Mouse (Mus musculus) midbrain, embryonic 12.5 days (tissue): ENCODE results near the gene Lama2. TPM values are rescaled to one million over a fixed set of nuclear protein-coding genes. Genes with fewer than 3 reads are reported as not detected.
A peak's percentile ranks its signal among the peaks of the same experiment; 100 is the strongest.

Experiments used
- ATAC-seq: fragments of 200-750 bp; cut with Nextera tagmentation; 2 replicates; pipeline ENCODE4 v1.8.0; 2017; ENCODE audit warnings: low read depth, moderate TSS enrichment, moderate library complexity; ENCODE audit not compliant: low FRiP score
- H3K27ac ChIP-seq: fragments of 300-500 bp; sonication (generic); replicated peaks from 2 replicates; pipeline ENCODE4 v1.5.1; 2016; ENCODE audit warnings: mild to moderate bottlenecking
- H3K27me3 ChIP-seq: fragments of 300-500 bp; sonication (generic); 2 replicates; pipeline ENCODE4 v1.6.1; 2016; ENCODE audit warnings: mild to moderate bottlenecking
- H3K36me3 ChIP-seq: fragments of 300-500 bp; sonication (generic); 2 replicates; pipeline ENCODE4 v1.6.1; 2016
- H3K4me1 ChIP-seq: fragments of 300-500 bp; sonication (generic); 2 replicates; pipeline ENCODE4 v1.6.1; 2016
- H3K4me2 ChIP-seq: fragments of 300-500 bp; sonication (generic); replicated peaks from 2 replicates; pipeline ENCODE4 v1.6.1; 2016; ENCODE audit warnings: mild to moderate bottlenecking, moderate library complexity
- H3K4me3 ChIP-seq: fragments of 300-500 bp; sonication (generic); 2 replicates; pipeline ENCODE4 v1.5.1; 2016; ENCODE audit warnings: mild to moderate bottlenecking
- H3K9ac ChIP-seq: fragments of 300-500 bp; sonication (generic); replicated peaks from 2 replicates; pipeline ENCODE4 v1.6.1; 2016; ENCODE audit warnings: mild to moderate bottlenecking, moderate library complexity
- H3K9me3 ChIP-seq: fragments of 300-500 bp; sonication (generic); 2 replicates; pipeline ENCODE4 v1.6.1; 2016; ENCODE audit warnings: mild to moderate bottlenecking
- WGBS: fragments of 180-500 bp; shearing (Covaris S2); methylation state at CpG from one replicate; pipeline ENCODE4 v1.1.7; 2016; 5-methylcytosine and 5-hydroxymethylcytosine counted together
- polyA plus RNA-seq: library from polyadenylated mRNA; unstranded; fragments of >200 nt; fragmentation: Nextera tagmentation; extraction: Ambion mirVana; gene quantifications from 2 replicates; pipeline ENCODE4 v1.2.1, GENCODE M21; 2016

The Lama2 gene
- polyA plus RNA-seq, 1 experiment from 2014 or later, result 11.4 TPM

- no peaks in the 10 kb centered on the region for H3K27me3 ChIP-seq
- 100% methylated on average over 1 of the region's 1 CpGs for WGBS
- H3K4me1 ChIP-seq, result no peaks in the 10 kb centered on the region
- H3K4me3 ChIP-seq, result no peak overlapping the region
- H3K9me3 ChIP-seq, result no peaks in the 10 kb centered on the region
- H3K27ac ChIP-seq, result no peak overlapping the region
- no peak for ATAC-seq
- H3K9ac ChIP-seq, result no peak overlapping the region
- no peak overlapping the region for H3K4me2 ChIP-seq
- H3K36me3 ChIP-seq, result no peaks in the 10 kb centered on the region
These were observed 483.8 kb downstream of the Lama2 start for GRCm38 (mm10) chr10:27135768-27136167.

DNA sequence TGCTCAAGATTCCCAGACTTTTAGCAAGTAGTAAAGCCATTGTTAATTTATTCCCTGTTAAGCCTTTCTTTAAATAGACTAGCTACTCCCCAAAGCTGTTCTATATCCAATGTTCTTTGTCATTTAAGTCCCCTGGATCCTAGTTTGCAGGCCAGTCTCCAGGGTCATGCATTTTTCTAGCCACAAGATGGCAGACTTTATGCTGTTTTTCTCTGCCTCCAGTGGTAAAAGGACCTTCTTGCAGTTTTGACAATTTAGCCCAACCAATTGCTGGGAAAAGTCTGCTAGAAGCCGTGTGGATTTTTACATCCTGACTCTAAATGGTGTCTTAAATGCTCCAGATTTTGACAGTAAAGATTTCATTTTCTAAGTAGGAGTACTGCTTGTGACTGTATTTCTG is 486.4 kb downstream of the Lama2 start:
- Histone ChIP-seq H3K9me3 (no peaks in the 10 kb centered on the region), H3K4me2 (no peak overlapping the region), H3K27me3 (no peaks in the 10 kb centered on the region), H3K4me3 (no peak overlapping the region), H3K4me1 (no peaks in the 10 kb centered on the region), H3K27ac (no peak overlapping the region), H3K9ac (no peak overlapping the region), H3K36me3 (no peaks in the 10 kb centered on the region)
- ATAC-seq, result peak; percentile 79
- 15% methylated on average over 1 of the region's 1 CpGs for WGBS

DNA sequence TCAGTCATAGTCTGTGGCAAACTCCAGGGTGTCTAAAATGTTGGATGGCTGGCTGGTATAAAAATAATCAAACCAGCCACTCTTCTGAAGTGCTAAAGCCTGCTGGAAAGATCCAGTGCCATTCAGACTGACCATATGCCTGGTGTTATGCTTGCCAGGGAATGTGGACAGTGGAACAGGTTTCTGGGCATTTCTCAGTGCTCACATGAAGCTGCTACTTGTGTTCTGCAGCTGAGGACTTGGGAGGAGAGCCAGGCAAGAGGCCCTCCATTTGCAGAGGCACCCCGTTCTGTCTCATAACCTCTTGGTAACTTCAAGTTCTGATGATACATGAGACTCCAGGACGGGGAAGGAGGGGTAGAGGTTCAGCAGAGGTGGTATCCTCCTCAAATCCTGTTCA is 492.1 kb downstream of the Lama2 start:
- Histone ChIP-seq H3K4me3 (no peak overlapping the region), H3K27ac (no peak overlapping the region), H3K4me1 (no peaks in the 10 kb centered on the region), H3K9ac (no peak overlapping the region), H3K9me3 (no peaks in the 10 kb centered on the region), H3K36me3 (no peaks in the 10 kb centered on the region), H3K27me3 (no peaks in the 10 kb centered on the region), H3K4me2 (no peak overlapping the region)
- ATAC-seq, result no peak
- 86% methylated on average over 2 of the region's 2 CpGs for WGBS

GRCm38 (mm10) chr10:27123763-27124162 is 495.8 kb downstream of the Lama2 start:
- Histone ChIP-seq H3K27ac (no peak overlapping the region), H3K9ac (no peak overlapping the region), H3K27me3 (no peaks in the 10 kb centered on the region), H3K4me2 (no peak overlapping the region), H3K4me1 (no peaks in the 10 kb centered on the region), H3K9me3 (no peaks in the 10 kb centered on the region), H3K36me3 (no peaks in the 10 kb centered on the region), H3K4me3 (no peak overlapping the region)
- ATAC-seq, result no peak
- WGBS, result 87% methylated on average over 5 of the region's 5 CpGs

GRCm38 (mm10) chr10:27117815-27118214 is 501.7 kb downstream of the Lama2 start:
- Histone ChIP-seq H3K36me3 (no peaks in the 10 kb centered on the region), H3K4me2 (no peak overlapping the region), H3K27me3 (no peaks in the 10 kb centered on the region), H3K4me3 (no peak overlapping the region), H3K4me1 (no peaks in the 10 kb centered on the region), H3K9me3 (no peaks in the 10 kb centered on the region), H3K27ac (no peak overlapping the region), H3K9ac (no peak overlapping the region)
- no peak for ATAC-seq
- WGBS, result 93% methylated on average over 3 of the region's 3 CpGs

GRCm38 (mm10) chr10:27116938-27117647 is 502.5 kb downstream of the Lama2 start:
- ATAC-seq, result no peak
- WGBS, result 89% methylated on average over 2 of the region's 2 CpGs

DNA sequence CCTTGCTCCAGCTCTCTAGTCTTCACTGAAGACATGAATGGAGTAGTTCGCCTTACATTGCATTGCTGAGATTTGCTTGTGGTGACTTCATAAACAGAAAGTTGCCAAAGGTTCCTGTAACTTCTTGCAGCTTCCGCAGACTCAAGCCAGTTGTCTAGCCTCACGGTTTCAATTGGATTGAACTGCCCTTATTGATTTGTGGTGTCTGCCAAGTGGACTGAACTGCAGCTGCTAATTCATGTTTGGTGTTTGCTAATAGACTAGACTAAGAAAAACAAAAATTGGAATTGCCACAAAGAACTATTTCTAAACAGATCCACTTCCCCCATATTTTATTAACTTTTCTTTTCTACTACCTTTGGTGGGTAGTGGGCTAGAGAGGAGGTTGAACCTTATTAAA is 505.4 kb downstream of the Lama2 start:
- WGBS, result 94% methylated on average over 3 of the region's 3 CpGs
- Histone ChIP-seq H3K27ac (no peak overlapping the region), H3K9ac (no peak overlapping the region), H3K36me3 (no peaks in the 10 kb centered on the region), H3K9me3 (no peaks in the 10 kb centered on the region), H3K27me3 (no peaks in the 10 kb centered on the region), H3K4me2 (no peak overlapping the region), H3K4me1 (no peaks in the 10 kb centered on the region), H3K4me3 (no peak overlapping the region)
- no peak for ATAC-seq

More at GRCm38 (mm10) chr10:27116938-27117647, 502.5 kb downstream of the Lama2 start:
- no peaks in the 10 kb centered on the region for H3K27me3 ChIP-seq
- no peak overlapping the region for H3K9ac ChIP-seq
- no peak overlapping the region for H3K4me2 ChIP-seq
- no peak overlapping the region for H3K27ac ChIP-seq
- H3K36me3 ChIP-seq, result no peaks in the 10 kb centered on the region
- H3K4me3 ChIP-seq, result no peak overlapping the region
- no peaks in the 10 kb centered on the region for H3K4me1 ChIP-seq
- no peaks in the 10 kb centered on the region for H3K9me3 ChIP-seq

DNA sequence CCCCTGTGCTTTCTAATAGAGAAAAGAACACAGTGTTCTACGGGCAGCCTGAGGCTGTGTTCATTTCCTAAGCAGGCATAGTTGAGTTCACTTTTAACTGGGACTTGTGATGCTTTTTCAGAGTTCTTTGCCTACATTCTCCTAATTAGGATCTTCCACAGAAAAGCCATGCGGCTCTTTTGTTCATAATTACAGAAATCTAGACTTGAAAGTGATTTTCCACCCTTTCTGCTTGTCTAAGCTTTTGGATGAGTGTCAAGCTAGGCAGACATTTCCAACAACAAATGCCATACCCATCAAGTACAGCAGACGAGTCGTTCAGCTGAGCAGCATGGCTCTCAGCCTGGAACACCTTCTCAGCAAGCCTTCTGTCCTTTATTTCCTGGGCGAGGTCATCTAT is 515.7 kb downstream of the Lama2 start:
- Histone ChIP-seq H3K4me1 (no peaks in the 10 kb centered on the region), H3K4me2 (no peak overlapping the region), H3K9ac (no peak overlapping the region), H3K27ac (no peak overlapping the region), H3K27me3 (no peaks in the 10 kb centered on the region), H3K36me3 (no peaks in the 10 kb centered on the region), H3K4me3 (no peak overlapping the region), H3K9me3 (no peaks in the 10 kb centered on the region)
- 82% methylated on average over 5 of the region's 5 CpGs for WGBS
- no peak for ATAC-seq

GRCm38 (mm10) chr10:27101800-27102353 is 517.7 kb downstream of the Lama2 start:
- ATAC-seq, result no peak
- Histone ChIP-seq H3K4me3 (no peak overlapping the region), H3K4me1 (no peaks in the 10 kb centered on the region), H3K4me2 (no peak overlapping the region), H3K36me3 (no peaks in the 10 kb centered on the region), H3K9me3 (no peaks in the 10 kb centered on the region), H3K9ac (no peak overlapping the region), H3K27ac (no peak overlapping the region), H3K27me3 (no peaks in the 10 kb centered on the region)
- 94% methylated on average over 3 of the region's 3 CpGs for WGBS

DNA sequence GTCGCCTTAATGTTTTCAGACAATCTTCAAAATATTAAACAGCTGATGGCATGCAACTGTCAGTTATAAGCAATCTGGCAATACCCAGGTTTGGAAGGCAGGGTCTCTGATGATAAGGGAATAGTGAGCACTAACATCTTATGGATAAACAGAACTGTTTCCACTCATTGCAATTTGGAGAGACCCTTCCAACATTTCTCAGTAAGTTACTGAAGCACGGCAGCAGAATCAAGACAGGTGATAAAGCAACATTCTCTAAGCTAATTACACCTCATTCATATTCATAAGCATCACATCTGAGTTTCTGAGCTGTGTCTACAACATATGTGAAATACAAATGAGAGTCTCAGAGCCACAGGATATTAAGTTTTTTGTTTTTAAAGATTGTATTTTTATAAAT is 542.4 kb downstream of the Lama2 start:
- Histone ChIP-seq H3K4me2 (no peak overlapping the region), H3K9ac (no peak overlapping the region), H3K9me3 (no peaks in the 10 kb centered on the region), H3K4me1 (no peaks in the 10 kb centered on the region), H3K27me3 (no peaks in the 10 kb centered on the region), H3K36me3 (no peaks in the 10 kb centered on the region), H3K4me3 (no peak overlapping the region), H3K27ac (no peak overlapping the region)
- ATAC-seq, result no peak
- 88% methylated on average over 2 of the region's 2 CpGs for WGBS

DNA sequence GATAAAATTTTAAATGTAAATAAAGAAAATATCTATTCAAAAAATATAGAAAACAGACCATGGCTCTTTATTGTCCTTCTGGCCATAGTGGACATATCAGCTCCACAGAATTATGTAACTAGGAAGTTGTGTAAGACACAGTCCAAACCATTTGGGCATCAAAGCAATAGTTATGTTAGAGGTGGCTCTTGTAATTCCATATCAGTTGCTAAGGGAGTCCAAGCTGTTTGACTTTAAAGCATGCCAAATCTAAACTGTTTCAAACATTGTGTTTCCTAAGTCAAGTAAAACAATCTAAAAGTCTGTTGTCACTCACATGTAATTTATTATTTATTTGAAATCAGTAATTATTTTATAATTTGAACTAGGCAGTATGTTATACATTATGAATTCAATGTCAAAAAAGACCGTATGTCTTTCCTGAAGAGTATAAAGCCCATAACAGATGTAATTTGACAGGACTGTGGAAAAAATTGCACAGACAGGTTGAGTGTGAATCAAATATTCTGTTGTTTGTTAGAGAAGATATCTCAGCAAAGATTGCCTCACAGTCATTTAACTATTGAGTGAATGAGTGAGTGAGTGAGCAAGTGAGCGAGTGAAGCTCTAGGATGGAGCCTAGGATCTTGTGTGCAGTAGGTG is 550.6 kb downstream of the Lama2 start:
- Histone ChIP-seq H3K27ac (no peak overlapping the region), H3K9me3 (no peaks in the 10 kb centered on the region), H3K9ac (no peak overlapping the region), H3K27me3 (no peaks in the 10 kb centered on the region), H3K4me3 (no peak overlapping the region), H3K36me3 (no peaks in the 10 kb centered on the region), H3K4me1 (no peaks in the 10 kb centered on the region), H3K4me2 (no peak overlapping the region)
- 92% methylated on average over 2 of the region's 2 CpGs for WGBS
- no peak for ATAC-seq

GRCm38 (mm10) chr10:27063671-27064070 is 555.9 kb downstream of the Lama2 start:
- Histone ChIP-seq H3K27me3 (no peaks in the 10 kb centered on the region), H3K36me3 (no peaks in the 10 kb centered on the region), H3K4me1 (no peaks in the 10 kb centered on the region), H3K9ac (no peak overlapping the region), H3K9me3 (no peaks in the 10 kb centered on the region), H3K4me2 (no peak overlapping the region), H3K4me3 (no peak overlapping the region), H3K27ac (no peak overlapping the region)
- WGBS, result 83% methylated on average over 4 of the region's 4 CpGs
- no peak for ATAC-seq
